Mouse (Mus musculus): ENCODE measurements around the gene Rbm28.
"Not testable (repeated sequence)": the region's sequence is repeated elsewhere in the genome, so short reads cannot be mapped to it uniquely, and the experiment has no call there.

The Rbm28 gene

GRCm38 (mm10) chr6:29193961-29194750, 29.4 kb upstream of the Rbm28 start:
- no peak for DNase-seq (ENCODE audit: low spot score)

- DNase-seq (ENCODE audit: low spot score): no peak
Measured at GRCm38 (mm10) chr6:29187936-29188335, 23.1 kb upstream of the Rbm28 start.

GRCm38 (mm10) chr6:29179843-29180242, 15.0 kb upstream of the Rbm28 start:
- DNase-seq (ENCODE audit: low spot score): no peak

GRCm38 (mm10) chr6:29178888-29179658, 14.3 kb upstream of the Rbm28 start, which contains the start of gene Prrt4:
Gene Prrt4 (minus strand): TSS chr6:29179584.
- DNase-seq (ENCODE audit: low spot score): peak; percentile 44

GRCm38 (mm10) chr6:29177901-29178879, 13.4 kb upstream of the Rbm28 start:
- no peak for DNase-seq (ENCODE audit: low spot score)

- DNase-seq (ENCODE audit: low spot score): no peak
Measured at GRCm38 (mm10) chr6:29175113-29175512, 10.3 kb upstream of the Rbm28 start.

- no peak for DNase-seq (ENCODE audit: low spot score)
Measured at GRCm38 (mm10) chr6:29174368-29174767, 9.6 kb upstream of the Rbm28 start.

- peak; percentile 58 for DNase-seq (ENCODE audit: low spot score)
Measured at GRCm38 (mm10) chr6:29170952-29171388, 6.2 kb upstream of the Rbm28 start.

GRCm38 (mm10) chr6:29170063-29170921, 5.5 kb upstream of the Rbm28 start:
- DNase-seq (ENCODE audit: low spot score): peak; percentile 21

GRCm38 (mm10) chr6:29169675-29170062, 4.9 kb upstream of the Rbm28 start:
- no peak for DNase-seq (ENCODE audit: low spot score)

GRCm38 (mm10) chr6:29168871-29169270, 4.1 kb upstream of the Rbm28 start:
- no peak for DNase-seq (ENCODE audit: low spot score)

GRCm38 (mm10) chr6:29166196-29166595, 1.4 kb upstream of the Rbm28 start:
- no peak for DNase-seq (ENCODE audit: low spot score)

GRCm38 (mm10) chr6:29161291-29161690, 3.5 kb downstream of the Rbm28 start:
- DNase-seq (ENCODE audit: low spot score): not testable (repeated sequence)

GRCm38 (mm10) chr6:29160786-29161185, 4.0 kb downstream of the Rbm28 start:
- no peak for DNase-seq (ENCODE audit: low spot score)

GRCm38 (mm10) chr6:29156326-29156725, 8.5 kb downstream of the Rbm28 start:
- no peak for DNase-seq (ENCODE audit: low spot score)

GRCm38 (mm10) chr6:29150001-29150400, 14.8 kb downstream of the Rbm28 start:
- DNase-seq (ENCODE audit: low spot score): no peak

- DNase-seq (ENCODE audit: low spot score): no peak
Measured at GRCm38 (mm10) chr6:29147407-29148010, 17.3 kb downstream of the Rbm28 start.

GRCm38 (mm10) chr6:29146641-29147040, 18.2 kb downstream of the Rbm28 start:
- no peak for DNase-seq (ENCODE audit: low spot score)

- DNase-seq (ENCODE audit: low spot score): no peak
Measured at GRCm38 (mm10) chr6:29145456-29146307, 19.1 kb downstream of the Rbm28 start.

- DNase-seq (ENCODE audit: low spot score): no peak
Measured at GRCm38 (mm10) chr6:29144971-29145370, 19.8 kb downstream of the Rbm28 start.

Measured in ovary, postnatal 10 days (tissue).